Mouse (Mus musculus): ENCODE data around the gene Coq4. TPM values are rescaled to one million over a fixed set of nuclear protein-coding genes. Genes with fewer than 3 reads are reported as not detected.

The Coq4 gene
- polyA plus RNA-seq (2015; fragmentation: Nextera tagmentation; extraction: Ambion mirVana): 30.0 and 34.3 TPM in 2 replicates

DNA sequence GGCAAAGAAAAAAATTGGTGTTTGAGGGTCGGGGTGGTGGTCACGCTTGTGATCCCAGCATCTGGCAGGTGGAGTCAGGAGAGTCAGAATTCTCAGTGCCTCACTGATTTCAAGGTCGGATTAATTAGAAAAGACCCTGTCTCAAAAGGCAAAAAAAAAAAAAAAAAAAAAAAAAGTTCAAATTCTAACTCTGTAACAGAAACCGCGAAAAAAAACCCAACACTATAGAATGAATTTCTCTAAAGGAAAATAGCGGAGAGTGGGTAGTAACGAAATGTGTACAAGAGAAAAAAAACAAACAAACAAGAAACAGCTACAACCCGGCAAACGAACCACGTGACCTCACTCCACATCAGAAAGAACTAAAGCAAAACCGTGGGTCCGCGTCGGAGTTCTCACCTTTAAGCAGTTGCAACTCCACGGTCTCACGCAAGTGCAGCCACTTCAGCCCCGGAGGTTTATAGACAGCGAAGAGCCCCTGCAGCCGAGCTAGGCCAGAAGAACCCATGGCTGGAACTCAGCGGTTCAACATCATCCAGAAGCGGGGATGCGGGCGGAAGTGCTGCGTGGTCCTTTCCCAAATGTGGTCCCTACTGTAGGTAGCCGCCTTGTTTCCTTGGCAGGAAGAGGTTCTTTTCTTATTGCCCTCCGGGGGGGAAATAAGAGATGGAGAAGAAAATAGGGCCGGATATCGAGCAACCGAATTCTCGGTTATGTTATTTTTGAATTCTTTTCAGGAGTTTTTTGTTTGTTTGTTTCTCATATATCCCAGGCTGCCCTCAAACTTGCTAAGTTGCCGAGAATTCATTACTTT lies at the start of gene Coq4:
Gene Coq4 (plus strand): TSS at position 390 of the 814 bp plus-strand sequence.
- WGBS: 2% methylated on average over 31 of the region's 31 CpGs
- peaks cover 23% of the 10 kb centered on the region for H3K4me1 ChIP-seq (replicated peaks)
- peak within 1 kb of the TSS; percentile 88 for H3K4me2 ChIP-seq
- H3K4me3 ChIP-seq: peak within 1 kb of the TSS; percentile 77
- H3K27ac ChIP-seq (replicated peaks): peak within 1 kb of the TSS; percentile 67
- H3K36me3 ChIP-seq: peaks cover 63% of the 10 kb centered on the region
- ATAC-seq (ENCODE audit: low read depth): peak; percentile 90
- peak within 1 kb of the TSS; percentile 87 for H3K9ac ChIP-seq
- no peaks in the 10 kb centered on the region for H3K9me3 ChIP-seq
- H3K27me3 ChIP-seq: no peaks in the 10 kb centered on the region

DNA sequence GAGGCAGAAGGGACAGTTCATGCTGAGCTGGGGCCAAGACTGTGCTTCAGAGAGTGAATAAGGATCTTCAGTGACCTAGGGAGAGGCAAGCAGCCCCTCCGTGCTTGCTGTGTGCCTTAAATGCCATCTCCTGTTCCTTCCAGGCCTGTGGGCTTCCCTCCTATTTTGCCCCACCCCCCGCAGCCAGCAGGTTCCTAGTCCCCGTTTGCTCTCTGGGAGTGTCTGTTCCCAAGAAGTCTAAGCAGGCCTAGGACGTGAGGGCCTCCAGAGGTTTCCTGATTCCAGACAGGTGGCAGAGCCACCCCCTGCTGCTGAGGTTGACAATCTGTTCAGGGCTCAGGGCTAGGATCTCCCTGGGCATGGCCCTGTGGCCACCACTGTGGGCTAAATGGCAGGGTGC lies 48.5 kb upstream of the Coq4 start:
- peaks cover 66% of the 10 kb centered on the region for H3K36me3 ChIP-seq
- no peak overlapping the region for H3K27ac ChIP-seq (replicated peaks)
- no peaks in the 10 kb centered on the region for H3K4me1 ChIP-seq (replicated peaks)
- no peak overlapping the region for H3K4me2 ChIP-seq
- ATAC-seq (ENCODE audit: low read depth): no peak
- no peaks in the 10 kb centered on the region for H3K27me3 ChIP-seq
- H3K9ac ChIP-seq: no peak overlapping the region
- H3K4me3 ChIP-seq: no peak overlapping the region
- H3K9me3 ChIP-seq: no peaks in the 10 kb centered on the region
- 81% methylated on average over 4 of the region's 4 CpGs for WGBS

DNA sequence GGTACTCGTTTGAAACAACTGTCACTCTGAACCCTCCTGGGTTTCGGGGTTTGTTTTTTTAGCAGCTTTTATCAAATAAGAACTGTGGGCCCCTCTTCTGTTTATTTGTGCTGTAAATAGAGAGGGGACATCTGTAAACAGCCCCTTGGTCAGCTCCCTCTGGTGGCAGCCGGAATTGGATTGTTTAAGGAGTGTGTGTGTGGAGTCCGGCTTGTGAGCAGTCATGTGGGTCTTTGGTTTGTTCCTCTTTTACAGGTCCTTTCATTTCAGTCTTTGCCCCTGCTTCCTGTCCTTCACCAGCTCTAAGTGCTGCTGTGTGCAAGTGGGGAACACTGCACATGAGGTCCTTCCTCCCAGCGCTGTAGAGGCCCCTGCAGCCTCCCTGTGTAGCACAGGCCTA lies 47.9 kb upstream of the Coq4 start:
- Histone ChIP-seq H3K36me3 (peaks cover 61% of the 10 kb centered on the region), H3K9ac (no peak overlapping the region), H3K4me3 (no peak overlapping the region), H3K27me3 (no peaks in the 10 kb centered on the region), H3K9me3 (no peaks in the 10 kb centered on the region), H3K4me2 (no peak overlapping the region), H3K4me1 (replicated peaks) (no peaks in the 10 kb centered on the region), H3K27ac (replicated peaks) (no peak overlapping the region)
- WGBS: 76% methylated on average over 5 of the region's 5 CpGs
- ATAC-seq (ENCODE audit: low read depth): no peak

DNA sequence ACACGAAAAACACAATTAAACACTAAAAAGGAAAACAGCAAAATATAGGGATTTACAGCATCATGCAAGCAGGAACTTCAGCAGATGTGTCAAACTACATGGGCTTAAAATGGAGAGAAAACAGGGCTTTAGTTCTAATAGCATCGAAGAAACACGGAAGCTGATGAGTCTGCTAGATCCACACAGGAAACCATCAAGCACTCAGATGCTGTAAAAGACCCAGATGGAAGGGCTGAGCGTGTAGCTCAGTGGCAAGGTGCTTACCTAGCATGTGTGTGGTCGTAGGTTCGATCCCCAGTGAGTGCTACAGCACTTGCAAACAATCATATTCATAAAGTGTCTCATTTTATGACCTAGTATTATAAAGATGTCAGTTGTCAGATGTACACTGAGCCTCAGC lies 46.1 kb upstream of the Coq4 start:
- no peak for ATAC-seq (ENCODE audit: low read depth)
- no peaks in the 10 kb centered on the region for H3K4me1 ChIP-seq (replicated peaks)
- 92% methylated on average over 6 of the region's 6 CpGs for WGBS

DNA sequence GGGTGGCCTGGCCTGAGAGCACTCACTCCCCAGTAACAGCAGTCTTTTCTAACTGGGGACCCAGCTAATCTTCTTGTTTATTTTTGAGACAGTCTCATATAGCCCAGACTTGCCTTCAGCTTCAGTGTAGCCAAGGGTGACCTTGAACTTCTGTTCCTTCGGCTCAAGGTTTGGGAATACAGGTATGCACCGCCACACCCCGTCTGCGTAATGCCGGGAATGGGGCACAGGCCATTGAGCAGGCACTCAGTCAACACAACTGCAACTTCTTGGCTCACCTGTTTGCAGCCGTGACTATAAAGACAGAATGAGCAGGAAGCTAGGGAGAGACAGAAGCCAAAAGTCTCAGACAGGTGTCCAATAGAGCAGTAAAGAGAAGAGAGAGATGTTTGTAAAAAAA lies 43.0 kb upstream of the Coq4 start:
- Histone ChIP-seq H3K36me3 (peaks cover 14% of the 10 kb centered on the region), H3K9me3 (no peaks in the 10 kb centered on the region), H3K4me3 (no peak overlapping the region), H3K9ac (no peak overlapping the region), H3K27ac (replicated peaks) (no peak overlapping the region), H3K27me3 (peaks cover 40% of the 10 kb centered on the region), H3K4me2 (no peak overlapping the region), H3K4me1 (replicated peaks) (peaks cover 7% of the 10 kb centered on the region; the same call in 1 of the 2 replicates)
- ATAC-seq (ENCODE audit: low read depth): no peak
- 92% methylated on average over 6 of the region's 6 CpGs for WGBS

More for the DNA sequence above, 46.1 kb upstream of the Coq4 start:
- Histone ChIP-seq H3K4me2 (no peak overlapping the region), H3K27me3 (peaks cover 11% of the 10 kb centered on the region), H3K9ac (no peak overlapping the region), H3K36me3 (peaks cover 44% of the 10 kb centered on the region), H3K9me3 (no peaks in the 10 kb centered on the region), H3K4me3 (no peak overlapping the region), H3K27ac (replicated peaks) (no peak overlapping the region)

DNA sequence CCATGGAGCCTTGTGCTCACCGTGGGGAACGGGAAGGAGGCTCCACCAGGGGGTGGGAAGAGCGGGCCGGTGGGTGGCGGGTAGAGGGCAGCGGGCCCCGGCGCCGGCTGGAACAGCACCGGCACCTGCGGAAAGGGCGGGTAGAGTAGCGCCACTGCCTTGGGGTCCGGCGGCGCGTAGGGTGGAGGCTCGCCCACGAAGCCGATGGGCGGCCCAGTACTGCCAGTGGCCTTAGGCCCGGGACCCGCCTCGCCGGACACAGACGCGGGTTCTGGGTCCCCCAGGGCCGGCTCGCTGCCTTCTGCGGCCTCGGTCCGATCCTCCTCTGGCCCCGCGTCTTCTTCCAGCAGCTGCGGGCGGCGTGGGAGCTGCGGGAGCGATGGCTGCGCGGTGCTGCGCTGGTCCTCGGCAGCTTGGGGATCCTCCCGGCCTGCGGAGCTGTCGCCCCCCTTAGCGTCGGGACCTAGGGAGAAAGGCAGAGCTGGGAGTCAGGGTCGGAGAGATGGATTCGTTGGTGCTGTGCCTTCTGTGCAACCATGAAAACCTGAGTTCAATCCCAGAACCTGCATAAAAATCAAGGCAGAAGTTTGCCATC lies 40.0 kb upstream of the Coq4 start:
- Histone ChIP-seq H3K9ac (peak overlapping the region; percentile 71), H3K9me3 (no peaks in the 10 kb centered on the region), H3K27ac (replicated peaks) (no peak overlapping the region), H3K4me2 (peak overlapping the region; percentile 72), H3K27me3 (peaks cover 64% of the 10 kb centered on the region), H3K4me3 (peak overlapping the region; percentile 41), H3K4me1 (replicated peaks) (peaks cover 21% of the 10 kb centered on the region; the same call in 1 of the 2 replicates), H3K36me3 (no peaks in the 10 kb centered on the region)
- ATAC-seq (ENCODE audit: low read depth): peak; percentile 38; the same call in 1 of the 2 replicates
- WGBS: 3% methylated on average over 50 of the region's 50 CpGs

DNA sequence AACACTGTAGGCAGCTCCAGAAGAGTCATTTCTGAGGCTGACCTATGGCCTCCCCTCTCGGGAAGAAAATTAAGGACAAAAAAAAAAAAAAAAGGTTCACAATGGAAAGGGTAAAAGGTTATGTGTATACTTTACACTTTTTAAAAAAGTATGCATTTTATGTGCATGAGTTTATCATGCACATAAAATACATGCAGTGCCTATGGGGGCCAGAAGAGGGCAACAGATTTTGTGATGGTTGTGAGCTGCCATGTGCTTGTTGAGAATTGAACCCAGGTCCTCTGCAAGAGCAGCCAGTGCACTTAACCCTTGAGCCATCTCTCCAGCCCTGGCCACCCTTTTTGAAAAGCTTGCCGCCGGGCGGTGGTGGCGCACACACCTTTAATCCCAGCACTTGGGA lies 39.4 kb upstream of the Coq4 start:
- Histone ChIP-seq H3K4me3 (0 out of 2 replicates have a peak overlapping the region, but pooled peaks have one; percentile 41), H3K27ac (replicated peaks) (no peak overlapping the region), H3K4me1 (replicated peaks) (peaks cover 21% of the 10 kb centered on the region; the same call in 1 of the 2 replicates), H3K9ac (no peak overlapping the region), H3K36me3 (no peaks in the 10 kb centered on the region), H3K27me3 (peaks cover 70% of the 10 kb centered on the region), H3K9me3 (no peaks in the 10 kb centered on the region), H3K4me2 (peak overlapping the region; percentile 72; the same call in 1 of the 2 replicates)
- ATAC-seq (ENCODE audit: low read depth): no peak
- 50% methylated on average over 5 of the region's 5 CpGs for WGBS

DNA sequence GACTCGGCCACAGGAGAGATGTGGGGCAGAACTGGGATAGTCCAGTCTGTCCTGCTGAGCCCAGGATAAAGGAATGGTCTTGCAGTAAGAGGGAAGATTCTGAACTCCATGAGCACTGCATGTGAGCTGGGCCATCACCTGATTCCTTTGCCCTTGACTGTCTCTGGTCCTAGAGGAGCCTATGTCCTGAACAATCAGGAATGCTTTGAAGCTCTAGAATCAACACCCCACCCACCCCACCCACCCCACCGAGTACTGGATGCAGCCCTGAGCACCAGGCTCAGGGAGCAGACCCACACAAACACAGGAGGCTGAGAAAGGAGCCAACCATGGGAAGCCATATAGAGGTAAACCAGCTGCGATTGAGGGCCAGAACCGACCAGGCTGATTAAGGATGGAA lies 38.8 kb upstream of the Coq4 start:
- ATAC-seq (ENCODE audit: low read depth): no peak
- Histone ChIP-seq H3K9ac (no peak overlapping the region), H3K9me3 (no peaks in the 10 kb centered on the region), H3K27ac (replicated peaks) (no peak overlapping the region), H3K4me2 (no peak overlapping the region), H3K4me1 (replicated peaks) (peaks cover 21% of the 10 kb centered on the region; the same call in 1 of the 2 replicates), H3K36me3 (no peaks in the 10 kb centered on the region), H3K27me3 (peaks cover 76% of the 10 kb centered on the region), H3K4me3 (no peak overlapping the region)
- 88% methylated on average over 4 of the region's 4 CpGs for WGBS

DNA sequence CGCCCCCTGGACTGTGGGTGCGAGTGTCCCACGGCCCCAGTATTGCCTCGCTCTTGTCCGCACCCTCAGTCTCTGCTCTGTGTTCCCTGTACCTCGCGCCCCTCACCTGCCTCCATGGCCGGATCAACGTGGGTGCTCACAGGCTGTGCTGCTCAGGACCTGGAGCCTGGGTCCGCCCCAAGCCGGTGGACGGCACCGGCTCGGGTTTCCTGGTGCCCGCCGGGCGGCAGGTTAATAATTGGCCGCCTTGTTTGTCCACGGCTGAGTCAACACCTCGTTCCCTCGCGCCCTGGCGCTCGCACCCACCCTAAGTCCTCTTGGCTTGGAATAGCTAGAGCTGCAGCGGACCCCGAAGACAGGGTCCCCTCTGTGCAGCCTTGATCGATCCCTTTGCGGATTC lies 35.8 kb upstream of the Coq4 start, which contains the start of gene Gm13420:
Gene Gm13420 (minus strand): TSS at position 189 of the 400 bp plus-strand sequence.
- Histone ChIP-seq H3K27ac (replicated peaks) (no peak within 1 kb of the TSS), H3K36me3 (no peaks in the 10 kb centered on the region), H3K27me3 (peaks cover 66% of the 10 kb centered on the region), H3K9me3 (no peaks in the 10 kb centered on the region), H3K4me3 (peak within 1 kb of the TSS; percentile 8; the same call in 1 of the 2 replicates), H3K4me2 (peak within 1 kb of the TSS; percentile 37), H3K9ac (peak within 1 kb of the TSS; percentile 32), H3K4me1 (replicated peaks) (peaks cover 21% of the 10 kb centered on the region; the same call in 1 of the 2 replicates)
- 3% methylated on average over 28 of the region's 28 CpGs for WGBS
- ATAC-seq (ENCODE audit: low read depth): no peak

DNA sequence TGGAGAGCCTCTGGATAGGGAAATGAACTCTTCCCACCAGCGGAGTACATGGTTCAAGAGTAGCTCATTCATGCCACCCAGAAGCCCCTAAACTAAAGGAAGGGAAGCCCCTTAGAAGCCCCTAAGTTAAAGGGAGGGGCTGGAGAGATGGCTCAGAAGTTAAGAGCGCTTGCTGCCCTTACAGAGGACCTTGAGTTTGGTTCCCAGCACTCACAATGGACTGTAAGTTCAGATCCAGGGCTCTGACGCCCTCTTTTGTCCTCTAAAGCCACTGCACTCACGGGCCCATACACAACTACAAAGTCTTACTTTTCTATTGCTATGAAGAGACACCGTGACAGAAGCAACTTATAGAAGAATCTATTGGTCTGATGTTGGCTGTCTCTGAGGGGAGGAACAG lies 34.9 kb upstream of the Coq4 start:
- H3K4me1 ChIP-seq (replicated peaks): peaks cover 17% of the 10 kb centered on the region; the same call in 1 of the 2 replicates
- H3K9ac ChIP-seq: no peak overlapping the region
- peaks cover 57% of the 10 kb centered on the region for H3K27me3 ChIP-seq
- H3K9me3 ChIP-seq: no peaks in the 10 kb centered on the region
- no peak overlapping the region for H3K4me3 ChIP-seq
- H3K36me3 ChIP-seq: no peaks in the 10 kb centered on the region
- ATAC-seq (ENCODE audit: low read depth): no peak
- no peak overlapping the region for H3K4me2 ChIP-seq
- WGBS: 82% methylated on average over 5 of the region's 5 CpGs
- no peak overlapping the region for H3K27ac ChIP-seq (replicated peaks)

DNA sequence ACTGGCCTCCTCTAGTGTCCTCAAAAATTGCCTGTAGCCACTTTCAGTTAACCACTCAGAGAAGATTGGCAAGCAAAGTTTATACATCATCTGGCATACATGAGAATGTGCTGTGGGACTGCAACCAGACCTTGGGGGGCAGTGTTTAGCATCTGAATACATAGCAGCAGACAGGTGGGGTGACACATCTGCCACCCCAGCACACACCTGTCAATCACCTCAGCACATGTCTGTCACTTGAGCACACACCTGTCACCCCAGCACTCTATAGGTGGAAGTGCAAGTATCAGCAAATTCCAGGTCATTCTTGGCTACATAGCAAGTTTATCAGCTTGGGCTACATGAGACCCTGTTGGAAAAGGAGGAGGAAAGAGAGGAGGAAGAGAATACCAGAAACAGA lies 31.6 kb upstream of the Coq4 start:
- Histone ChIP-seq H3K27ac (replicated peaks) (no peak overlapping the region), H3K4me3 (no peak overlapping the region), H3K9ac (no peak overlapping the region), H3K36me3 (no peaks in the 10 kb centered on the region), H3K4me1 (replicated peaks) (peaks cover 11% of the 10 kb centered on the region; the same call in 1 of the 2 replicates), H3K27me3 (peaks cover 32% of the 10 kb centered on the region), H3K9me3 (no peaks in the 10 kb centered on the region), H3K4me2 (no peak overlapping the region)
- no peak for ATAC-seq (ENCODE audit: low read depth)

DNA sequence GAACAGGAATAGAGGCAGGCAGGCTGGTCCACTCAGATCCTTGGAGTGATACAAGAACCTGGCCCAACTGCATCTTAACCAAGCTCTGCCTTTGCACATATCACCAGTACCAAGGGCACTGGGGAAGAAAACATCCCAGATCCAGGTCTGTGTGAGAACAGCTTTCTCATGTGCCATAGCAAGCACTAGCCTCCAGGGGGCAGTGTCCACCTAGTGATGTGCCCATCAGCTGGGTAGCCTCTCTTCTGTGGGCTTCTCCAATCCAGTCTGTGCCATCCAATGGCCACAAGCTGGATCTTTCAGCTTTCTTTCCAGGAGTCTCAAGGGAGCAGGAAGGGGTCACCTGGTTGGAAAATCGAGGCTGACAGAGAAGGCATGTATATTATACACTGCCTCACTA lies 22.5 kb upstream of the Coq4 start:
- Histone ChIP-seq H3K4me2 (no peak overlapping the region), H3K4me3 (no peak overlapping the region), H3K9ac (no peak overlapping the region), H3K4me1 (replicated peaks) (no peaks in the 10 kb centered on the region), H3K27me3 (no peaks in the 10 kb centered on the region), H3K36me3 (no peaks in the 10 kb centered on the region), H3K9me3 (no peaks in the 10 kb centered on the region), H3K27ac (replicated peaks) (no peak overlapping the region)
- ATAC-seq (ENCODE audit: low read depth): peak; percentile 59; the same call in 1 of the 2 replicates
- 6% methylated on average over 1 of the region's 1 CpGs for WGBS

Data from neural tube, embryonic 13.5 days (tissue).